In genomic region chr9:119893881-119894280, GRCm38 (mm10) we compare ENCODE assay signal across 9 mouse cellular contexts. TPM values are rescaled to one million over a fixed set of nuclear protein-coding genes. Genes with fewer than 3 reads are reported as not detected.
DNase-seq lines count a peak whose midpoint lies in the region; ATAC-seq and TF ChIP-seq lines count a peak whose summit lies in the region.
"Had no signal": no experiment of that assay in that cellular context is flagged by ENCODE, and none has a peak within 500 bp of the region (broad histone marks: within the 10 kb centered on the region; RNA-seq: fewer than 3 reads in every experiment).

No protein-coding gene starts in this region.

- peaks cover 20% of the 10 kb centered on the region for H3K79me2 ChIP-seq in CH12.LX (replicated peaks; ENCODE audit: control insufficient read depth, extremely low read depth, insufficient read depth, poor library complexity, severe bottlenecking)

- WGBS in heart, embryonic 15.5 days, result 84% methylated on average over 5 of the region's 5 CpGs
- WGBS in forebrain, embryonic 14.5 days, result 88% methylated on average over 5 of the region's 5 CpGs
- WGBS in liver, embryonic 14.5 days (ENCODE audit: insufficient replicate concordance), result 78% methylated on average over 5 of the region's 5 CpGs

- H3K27ac ChIP-seq in heart, embryonic 15.5 days, result no peak overlapping the region
- no peak overlapping the region for H3K27ac ChIP-seq in CH12.LX (ENCODE audit: insufficient read depth, low read depth)
- H3K27ac ChIP-seq in forebrain, embryonic 14.5 days (ENCODE audit: low read depth, low read length), result no peak overlapping the region
- no peak overlapping the region for H3K27ac ChIP-seq in liver, embryonic 14.5 days

- 0 out of 2 replicates have a peak, but pooled peaks cover 2% of the 10 kb centered on the region for H3K36me3 ChIP-seq in heart, embryonic 15.5 days
- H3K36me3 ChIP-seq in CH12.LX (replicated peaks in 1 of 2; ENCODE audit: control insufficient read depth in 1 of 2, insufficient read depth in 1 of 2, low read length in 1 of 2), result peaks cover 0 to 23% of the 10 kb centered on the region in 2 experiments
- no peaks in the 10 kb centered on the region for H3K36me3 ChIP-seq in forebrain, embryonic 14.5 days (ENCODE audit: control insufficient read depth, insufficient read depth, low read length)
- H3K36me3 ChIP-seq in liver, embryonic 14.5 days (replicated peaks; ENCODE audit: control insufficient read depth, insufficient read depth, low read depth), result no peaks in the 10 kb centered on the region

- DNase-seq in heart, postnatal 4 days, result no peak
- DNase-seq in CH12.LX (ENCODE audit: extremely low read depth), result no peak
- DNase-seq in forebrain, embryonic 14.5 days (ENCODE audit: low spot score), result no peak
- DNase-seq in liver, embryonic 14.5 days (ENCODE audit: low read depth in 3 of 3, low spot score in 3 of 3), result no peak
- DNase-seq in frontal cortex, adult 2 months (ENCODE audit: extremely low spot score in 1 of 2, low spot score in 1 of 2), result no peak

- 0 out of 2 replicates have a peak overlapping the region, but pooled peaks have one; percentile 96 for H3K4me3 ChIP-seq in heart, embryonic 15.5 days
- H3K4me3 ChIP-seq in CH12.LX (replicated peaks in 1 of 3; ENCODE audit: low read depth in 2 of 3, low read length in 2 of 3, poor library complexity in 1 of 3), result peak overlapping the region in 1 of 3 experiments; percentile 96
- no peak overlapping the region; the same call in 1 of the 2 replicates for H3K4me3 ChIP-seq in forebrain, embryonic 14.5 days (ENCODE audit: low read depth, low read length)
- H3K4me3 ChIP-seq in liver, embryonic 14.5 days (ENCODE audit: insufficient read depth in 1 of 2, low read depth in 2 of 2, low read length in 2 of 2), result no peak overlapping the region; a peak in 1 of 4 replicates

- peak overlapping the region; percentile 88; the same call in 1 of the 2 replicates for H3K4me2 ChIP-seq in heart, embryonic 15.5 days
- H3K4me2 ChIP-seq in CH12.LX (ENCODE audit: insufficient read depth, low read depth, poor library complexity, severe bottlenecking), result no peak overlapping the region
- H3K4me2 ChIP-seq in forebrain, embryonic 14.5 days (ENCODE audit: low read length), result peak overlapping the region; percentile 95
- H3K4me2 ChIP-seq in liver, embryonic 14.5 days (ENCODE audit: low read depth), result peak overlapping the region; percentile 94

- H3K4me1 ChIP-seq in heart, embryonic 15.5 days (replicated peaks), result peaks cover 17% of the 10 kb centered on the region
- peaks cover 4 to 31% of the 10 kb centered on the region in 2 experiments; a peak in 3 of 4 replicates for H3K4me1 ChIP-seq in CH12.LX (ENCODE audit: control insufficient read depth in 1 of 2, insufficient read depth in 2 of 2)
- peaks cover 17% of the 10 kb centered on the region for H3K4me1 ChIP-seq in forebrain, embryonic 14.5 days (ENCODE audit: control insufficient read depth, insufficient read depth, low read length)
- peaks cover 11 to 14% of the 10 kb centered on the region in 2 experiments for H3K4me1 ChIP-seq in liver, embryonic 14.5 days (replicated peaks; ENCODE audit: control insufficient read depth in 2 of 2, insufficient read depth in 2 of 2, low read length in 1 of 2)

- H3K9me3 ChIP-seq in heart, embryonic 15.5 days (replicated peaks), result no peaks in the 10 kb centered on the region
- H3K9me3 ChIP-seq in CH12.LX (replicated peaks; ENCODE audit: low read length), result peaks cover 3% of the 10 kb centered on the region
- H3K9me3 ChIP-seq in forebrain, embryonic 14.5 days (replicated peaks; ENCODE audit: control insufficient read depth, low read length), result no peaks in the 10 kb centered on the region
- H3K9me3 ChIP-seq in liver, embryonic 14.5 days (ENCODE audit: control insufficient read depth, low read length), result no peaks in the 10 kb centered on the region

- dilution Hi-C loops in CH12.LX (cut with MboI; ENCODE audit: extremely low pct_ligation_motif_present, extremely low pct_unique_long_range_greater_than_20kb, low sequenced_read_pairs), result no loop called here

- no peaks in the 10 kb centered on the region for H3K27me3 ChIP-seq in heart, embryonic 15.5 days
- H3K27me3 ChIP-seq in CH12.LX (replicated peaks), result no peaks in the 10 kb centered on the region
- H3K27me3 ChIP-seq in forebrain, embryonic 14.5 days (replicated peaks; ENCODE audit: control insufficient read depth, insufficient read depth, low read length), result no peaks in the 10 kb centered on the region
- H3K27me3 ChIP-seq in liver, embryonic 14.5 days (ENCODE audit: control insufficient read depth, insufficient read depth, low read length), result no peaks in the 10 kb centered on the region

- TF ChIP-seq RAD21 in CH12.LX (IDR thresholded peaks at IDR 0.05; ENCODE audit: low read depth, low read length), result no peak

- ATAC-seq in heart, embryonic 15.5 days (replicated peaks; ENCODE audit: insufficient number of reproducible peaks, insufficient read depth, low FRiP score, low read depth), result no peak
- ATAC-seq in forebrain, embryonic 14.5 days, result no peak
- ATAC-seq in liver, embryonic 14.5 days (ENCODE audit: insufficient read depth), result no peak
- no peak for ATAC-seq in frontal cortex, adult (ENCODE audit: low TSS enrichment)
- no peak for ATAC-seq in cerebellum, adult (ENCODE audit: insufficient number of reproducible peaks, low FRiP score, low TSS enrichment)

- no peak for TF ChIP-seq EP300 in CH12.LX (IDR thresholded peaks at IDR 0.05; ENCODE audit: low read length)
- no peak for TF ChIP-seq EP300 in liver, embryonic 14.5 days (IDR thresholded peaks at IDR 0.05; ENCODE audit: low read depth)

- in situ Hi-C loops in CH12.LX (cut with MboI; ENCODE audit: low pct_ligation_motif_present, low pct_unique_long_range_greater_than_20kb, low sequenced_read_pairs), result loop anchor here (25.0 kb wide), 2 partner anchors 232 to 432 kb away; no protein-coding TSS in a partner anchor

- no peak overlapping the region for H3K9ac ChIP-seq in heart, embryonic 15.5 days
- H3K9ac ChIP-seq in CH12.LX (ENCODE audit: insufficient read depth, low read depth), result 0 out of 2 replicates have a peak overlapping the region, but pooled peaks have one; percentile 7
- H3K9ac ChIP-seq in forebrain, embryonic 14.5 days (ENCODE audit: low read length), result no peak overlapping the region
- H3K9ac ChIP-seq in liver, embryonic 14.5 days (replicated peaks), result no peak overlapping the region

- TF ChIP-seq CTCF in CH12.LX (conservative IDR thresholded peaks at IDR 0.05 in 1 of 2, IDR thresholded peaks at IDR 0.05 in 1 of 2; ENCODE audit: low read depth in 2 of 2, low read length in 2 of 2), result no peak
- no peak for TF ChIP-seq CTCF in liver, embryonic 14.5 days (IDR thresholded peaks at IDR 0.05; ENCODE audit: low read depth)

- no peak for TF ChIP-seq POLR2A in CH12.LX (IDR thresholded peaks at IDR 0.05; ENCODE audit: low read depth, low read length)

TF ChIP-seq in CH12.LX, 34 proteins besides CTCF, POLR2A, EP300 and RAD21:
- TF ChIP-seq JUN (IDR thresholded peaks at IDR 0.05; ENCODE audit: insufficient read depth, low read depth, low read length) (no peak), ELF1 (IDR thresholded peaks at IDR 0.05; ENCODE audit: low read depth, low read length) (no peak), USF1 (IDR thresholded peaks at IDR 0.05; ENCODE audit: low read depth, low read length) (no peak), NRF1 (IDR thresholded peaks at IDR 0.05; ENCODE audit: low read depth, low read length) (no peak), KAT2A (IDR thresholded peaks at IDR 0.05; ENCODE audit: insufficient replicate concordance, low read length) (no peak), MYC (IDR thresholded peaks at IDR 0.05; ENCODE audit: low read depth, low read length) (no peak), MEF2A (IDR thresholded peaks at IDR 0.05; ENCODE audit: borderline replicate concordance, low read depth, low read length) (no peak), BHLHE40 (IDR thresholded peaks at IDR 0.05; ENCODE audit: low read depth, low read length) (no peak), ETS1 (conservative IDR thresholded peaks at IDR 0.05; ENCODE audit: low read depth, low read length) (no peak), USF2 (conservative IDR thresholded peaks at IDR 0.05; ENCODE audit: low read depth, low read length) (no peak), POLR2AphosphoS2 (IDR thresholded peaks at IDR 0.05; ENCODE audit: low read depth, low read length) (no peak), ZKSCAN1 (IDR thresholded peaks at IDR 0.05; ENCODE audit: borderline replicate concordance, low read depth, low read length) (no peak), MAZ (IDR thresholded peaks at IDR 0.05; ENCODE audit: low read depth, low read length) (no peak)

RNA-seq across cellular contexts. Expression of gene Wdr48, which starts 0.8 kb away (rescaled TPM):
- polyA plus RNA-seq in heart, embryonic 15.5 days (2015; fragmentation: Nextera tagmentation; extraction: Ambion mirVana), result 31.5 and 35.0 TPM in 2 replicates
- total RNA-seq in heart, postnatal 4 days (2021), result 10 to 100 TPM; 30.9 to 32.5 TPM
- total RNA-seq in CH12.LX (2012; rRNA removed) (26.7 and 26.9 TPM in 2 replicates), CH12.LX (2014; rRNA removed) (31.0 and 32.3 TPM in 2 replicates)
- polyA plus RNA-seq in CH12.LX (2012; ENCODE audit: insufficient read length, low read depth), result 31.6 and 32.0 TPM in 2 replicates
- 77.3 TPM in 2 replicates for polyA plus RNA-seq in forebrain, embryonic 14.5 days (2014; fragmentation: Nextera tagmentation; extraction: Ambion mirVana)
- 11.0 and 16.1 TPM in 2 replicates for polyA plus RNA-seq in liver, embryonic 14.5 days (2012; rRNA removed)
- polyA plus RNA-seq in liver, embryonic 14.5 days (2014; fragmentation: Nextera tagmentation; extraction: Ambion mirVana), result 20.6 and 25.6 TPM in 2 replicates
- 63.7 and 73.3 TPM in 2 replicates for polyA plus RNA-seq in frontal cortex, adult 2 months (2012; rRNA removed)

RNA-seq across cellular contexts. Expression of gene Gorasp1, which starts 43.5 kb away (rescaled TPM):
- polyA plus RNA-seq in heart, embryonic 15.5 days (2015; fragmentation: Nextera tagmentation; extraction: Ambion mirVana), result 16.6 and 24.3 TPM in 2 replicates
- 10 to 100 TPM; 15.2 to 16.0 TPM for total RNA-seq in heart, postnatal 4 days (2021)
- total RNA-seq in CH12.LX (2012; rRNA removed) (10.9 and 12.6 TPM in 2 replicates), CH12.LX (2014; rRNA removed) (8.7 TPM in 2 replicates)
- polyA plus RNA-seq in CH12.LX (2012; ENCODE audit: insufficient read length, low read depth), result 8.6 and 9.2 TPM in 2 replicates
- 23.7 and 34.1 TPM in 2 replicates for polyA plus RNA-seq in forebrain, embryonic 14.5 days (2014; fragmentation: Nextera tagmentation; extraction: Ambion mirVana)
- polyA plus RNA-seq in liver, embryonic 14.5 days (2012; rRNA removed), result 6.1 and 6.3 TPM in 2 replicates
- 9.1 and 9.4 TPM in 2 replicates for polyA plus RNA-seq in liver, embryonic 14.5 days (2014; fragmentation: Nextera tagmentation; extraction: Ambion mirVana)
- 20.3 and 24.0 TPM in 2 replicates for polyA plus RNA-seq in frontal cortex, adult 2 months (2012; rRNA removed)

RNA-seq across cellular contexts. Expression of gene Ttc21a, which starts 43.5 kb away (rescaled TPM):
- polyA plus RNA-seq in heart, embryonic 15.5 days (2015; fragmentation: Nextera tagmentation; extraction: Ambion mirVana), result 0.08 and 0.29 TPM in 2 replicates
- under 1 TPM in 1 of 2 experiments, not detected in 1; 0.07 TPM for total RNA-seq in heart, postnatal 4 days (2021)
- total RNA-seq in CH12.LX (2012; rRNA removed), result 0.13 and 0.21 TPM in 2 replicates
- total RNA-seq in CH12.LX (2014; rRNA removed), result 0.19 TPM in 1 of 2 replicates, not detected in the other
- 0.47 and 0.48 TPM in 2 replicates for polyA plus RNA-seq in CH12.LX (2012; ENCODE audit: insufficient read length, low read depth)
- polyA plus RNA-seq in forebrain, embryonic 14.5 days (2014; fragmentation: Nextera tagmentation; extraction: Ambion mirVana), result 0.29 and 0.74 TPM in 2 replicates
- polyA plus RNA-seq in liver, embryonic 14.5 days (2012; rRNA removed), result 0.22 and 0.28 TPM in 2 replicates
- polyA plus RNA-seq in liver, embryonic 14.5 days (2014; fragmentation: Nextera tagmentation; extraction: Ambion mirVana), result 0.11 and 0.25 TPM in 2 replicates
- 0.34 and 0.63 TPM in 2 replicates for polyA plus RNA-seq in frontal cortex, adult 2 months (2012; rRNA removed)
- polyA plus RNA-seq: small intestine, adult 2 months had no signal
